Mouse (Mus musculus): ENCODE results near the gene Gm40193. TPM values are rescaled to one million over a fixed set of nuclear protein-coding genes. Genes with fewer than 3 reads are reported as not detected.
"Not testable (repeated sequence)": the region's sequence is repeated elsewhere in the genome, so short reads cannot be mapped to it uniquely, and the experiment has no call there.

The Gm40193 gene
- not detected in 2 replicates for polyA plus RNA-seq (2016; fragmentation: Nextera tagmentation; extraction: Ambion mirVana)

GRCm38 (mm10) chr11:70532839-70533238, at the start of gene Gm40193:
Gene Gm40193, minus strand, starts transcription at chr11:70532939.
- Histone ChIP-seq H3K36me3 (peaks cover 20% of the 10 kb centered on the region), H3K27me3 (ENCODE audit: low read depth, poor library complexity, severe bottlenecking) (peaks cover 12% of the 10 kb centered on the region; the same call in 1 of the 2 replicates), H3K27ac (no peak within 1 kb of the TSS), H3K4me3 (no peak within 1 kb of the TSS), H3K9me3 (replicated peaks) (no peaks in the 10 kb centered on the region), H3K4me1 (peaks cover 4% of the 10 kb centered on the region; the same call in 1 of the 2 replicates)
- no peak for DNase-seq (ENCODE audit: low spot score)
- 79% methylated on average over 6 of the region's 6 CpGs for WGBS

- no peak overlapping the region for H3K27ac ChIP-seq
- no peaks in the 10 kb centered on the region for H3K27me3 ChIP-seq (ENCODE audit: low read depth, poor library complexity, severe bottlenecking)
- 73% methylated on average over 3 of the region's 3 CpGs for WGBS
- H3K36me3 ChIP-seq, result peaks cover 6% of the 10 kb centered on the region
- no peak for DNase-seq (ENCODE audit: low spot score)
- H3K4me1 ChIP-seq, result peaks cover 42% of the 10 kb centered on the region
- no peak overlapping the region for H3K4me3 ChIP-seq
- H3K9me3 ChIP-seq (replicated peaks), result no peaks in the 10 kb centered on the region
These were observed 49.5 kb upstream of the Gm40193 start for GRCm38 (mm10) chr11:70582196-70582595.

- no peak overlapping the region for H3K4me3 ChIP-seq
- DNase-seq (ENCODE audit: low spot score), result no peak
- H3K4me1 ChIP-seq, result peaks cover 41% of the 10 kb centered on the region
- H3K9me3 ChIP-seq (replicated peaks), result no peaks in the 10 kb centered on the region
- no peak overlapping the region for H3K27ac ChIP-seq
- H3K36me3 ChIP-seq, result peaks cover 6% of the 10 kb centered on the region
- no peaks in the 10 kb centered on the region for H3K27me3 ChIP-seq (ENCODE audit: low read depth, poor library complexity, severe bottlenecking)
- 84% methylated on average over 3 of the region's 3 CpGs for WGBS
These were observed 48.2 kb upstream of the Gm40193 start for GRCm38 (mm10) chr11:70580921-70581320.

- 53% methylated on average over 5 of the region's 5 CpGs for WGBS
- peaks cover 6% of the 10 kb centered on the region for H3K36me3 ChIP-seq
- peaks cover 35% of the 10 kb centered on the region for H3K4me1 ChIP-seq
- no peaks in the 10 kb centered on the region for H3K27me3 ChIP-seq (ENCODE audit: low read depth, poor library complexity, severe bottlenecking)
- H3K27ac ChIP-seq, result peak overlapping the region; percentile 5; the same call in 1 of the 2 replicates
- H3K4me3 ChIP-seq, result no peak overlapping the region
- H3K9me3 ChIP-seq (replicated peaks), result no peaks in the 10 kb centered on the region
- no peak for DNase-seq (ENCODE audit: low spot score)
These were observed 47.6 kb upstream of the Gm40193 start for GRCm38 (mm10) chr11:70580358-70580720.

GRCm38 (mm10) chr11:70579710-70580357, 47.1 kb upstream of the Gm40193 start:
- Histone ChIP-seq H3K27ac (0 out of 2 replicates have a peak overlapping the region, but pooled peaks have one; percentile 4), H3K4me3 (no peak overlapping the region), H3K9me3 (replicated peaks) (no peaks in the 10 kb centered on the region), H3K36me3 (peaks cover 6% of the 10 kb centered on the region), H3K4me1 (peaks cover 30% of the 10 kb centered on the region), H3K27me3 (ENCODE audit: low read depth, poor library complexity, severe bottlenecking) (no peaks in the 10 kb centered on the region)
- WGBS, result 83% methylated on average over 9 of the region's 9 CpGs
- DNase-seq (ENCODE audit: low spot score), result no peak

GRCm38 (mm10) chr11:70578962-70579361, 46.2 kb upstream of the Gm40193 start:
- H3K9me3 ChIP-seq (replicated peaks), result no peaks in the 10 kb centered on the region
- 93% methylated on average over 6 of the region's 6 CpGs for WGBS
- DNase-seq (ENCODE audit: low spot score), result no peak

GRCm38 (mm10) chr11:70577201-70577600, 44.5 kb upstream of the Gm40193 start:
- H3K4me1 ChIP-seq, result peaks cover 22% of the 10 kb centered on the region
- no peak overlapping the region for H3K4me3 ChIP-seq
- no peaks in the 10 kb centered on the region for H3K9me3 ChIP-seq (replicated peaks)
- WGBS, result 95% methylated on average over 3 of the region's 3 CpGs
- H3K36me3 ChIP-seq, result peaks cover 6% of the 10 kb centered on the region
- no peak overlapping the region for H3K27ac ChIP-seq
- DNase-seq (ENCODE audit: low spot score), result no peak
- no peaks in the 10 kb centered on the region for H3K27me3 ChIP-seq (ENCODE audit: low read depth, poor library complexity, severe bottlenecking)

More at GRCm38 (mm10) chr11:70578962-70579361, 46.2 kb upstream of the Gm40193 start:
- H3K4me1 ChIP-seq, result peaks cover 26% of the 10 kb centered on the region
- no peak overlapping the region for H3K27ac ChIP-seq
- H3K4me3 ChIP-seq, result no peak overlapping the region
- H3K27me3 ChIP-seq (ENCODE audit: low read depth, poor library complexity, severe bottlenecking), result no peaks in the 10 kb centered on the region
- H3K36me3 ChIP-seq, result peaks cover 6% of the 10 kb centered on the region

GRCm38 (mm10) chr11:70573872-70574271, 41.1 kb upstream of the Gm40193 start:
- no peak for DNase-seq (ENCODE audit: low spot score)
- WGBS, result 91% methylated on average over 6 of the region's 6 CpGs
- H3K27ac ChIP-seq, result no peak overlapping the region

GRCm38 (mm10) chr11:70572348-70572902, 39.7 kb upstream of the Gm40193 start:
- H3K27ac ChIP-seq, result no peak overlapping the region
- WGBS, result 74% methylated on average over 5 of the region's 5 CpGs
- no peaks in the 10 kb centered on the region for H3K9me3 ChIP-seq (replicated peaks)
- no peak for DNase-seq (ENCODE audit: low spot score)
- no peaks in the 10 kb centered on the region for H3K27me3 ChIP-seq (ENCODE audit: low read depth, poor library complexity, severe bottlenecking)
- H3K4me1 ChIP-seq, result 0 out of 2 replicates have a peak, but pooled peaks cover 4% of the 10 kb centered on the region
- H3K4me3 ChIP-seq, result no peak overlapping the region
- peaks cover 13% of the 10 kb centered on the region for H3K36me3 ChIP-seq

More at GRCm38 (mm10) chr11:70573872-70574271, 41.1 kb upstream of the Gm40193 start:
- H3K27me3 ChIP-seq (ENCODE audit: low read depth, poor library complexity, severe bottlenecking), result no peaks in the 10 kb centered on the region
- H3K36me3 ChIP-seq, result 0 out of 2 replicates have a peak, but pooled peaks cover 4% of the 10 kb centered on the region
- H3K4me1 ChIP-seq, result 0 out of 2 replicates have a peak, but pooled peaks cover 4% of the 10 kb centered on the region
- H3K9me3 ChIP-seq (replicated peaks), result no peaks in the 10 kb centered on the region
- H3K4me3 ChIP-seq, result no peak overlapping the region

- Histone ChIP-seq H3K27me3 (ENCODE audit: low read depth, poor library complexity, severe bottlenecking) (no peaks in the 10 kb centered on the region), H3K36me3 (peaks cover 18% of the 10 kb centered on the region), H3K4me1 (peaks cover 10% of the 10 kb centered on the region), H3K9me3 (replicated peaks) (no peaks in the 10 kb centered on the region), H3K27ac (no peak overlapping the region), H3K4me3 (no peak overlapping the region)
- DNase-seq (ENCODE audit: low spot score), result no peak
- WGBS, result 85% methylated on average over 1 of the region's 1 CpGs
These were observed 38.9 kb upstream of the Gm40193 start for GRCm38 (mm10) chr11:70571641-70572040.

GRCm38 (mm10) chr11:70570614-70571013, 37.9 kb upstream of the Gm40193 start:
- not testable (repeated sequence) for H3K9me3 ChIP-seq (replicated peaks); DNase-seq (ENCODE audit: low spot score); H3K27ac ChIP-seq; H3K27me3 ChIP-seq (ENCODE audit: low read depth, poor library complexity, severe bottlenecking); H3K4me3 ChIP-seq
- Histone ChIP-seq H3K4me1 (peaks cover 20% of the 10 kb centered on the region), H3K36me3 (peaks cover 20% of the 10 kb centered on the region)
- 93% methylated on average over 1 of the region's 1 CpGs for WGBS

- WGBS, result 77% methylated on average over 7 of the region's 7 CpGs
- no peak for DNase-seq (ENCODE audit: low spot score)
- H3K4me3 ChIP-seq, result no peak overlapping the region
These were observed 33.8 kb upstream of the Gm40193 start for GRCm38 (mm10) chr11:70566586-70566985.

GRCm38 (mm10) chr11:70564276-70564873, 31.6 kb upstream of the Gm40193 start:
- DNase-seq (ENCODE audit: low spot score), result no peak
- Histone ChIP-seq H3K4me1 (peaks cover 43% of the 10 kb centered on the region), H3K27ac (peak overlapping the region; percentile 96), H3K9me3 (replicated peaks) (no peaks in the 10 kb centered on the region), H3K36me3 (peaks cover 16% of the 10 kb centered on the region), H3K4me3 (peak overlapping the region; percentile 93), H3K27me3 (ENCODE audit: low read depth, poor library complexity, severe bottlenecking) (no peaks in the 10 kb centered on the region)
- 44% methylated on average over 4 of the region's 4 CpGs for WGBS

More at GRCm38 (mm10) chr11:70566586-70566985, 33.8 kb upstream of the Gm40193 start:
- Histone ChIP-seq H3K9me3 (replicated peaks) (no peaks in the 10 kb centered on the region), H3K4me1 (peaks cover 43% of the 10 kb centered on the region), H3K27me3 (ENCODE audit: low read depth, poor library complexity, severe bottlenecking) (no peaks in the 10 kb centered on the region), H3K27ac (no peak overlapping the region), H3K36me3 (peaks cover 16% of the 10 kb centered on the region)
